Mouse (Mus musculus) erythroblast, embryonic 14.5 days (primary cell): ENCODE measurements around the gene Pdia3.

Experiments used
- GATA1 ChIP-seq: IDR thresholded peaks from 2 replicates; pipeline ENCODE4 v1.6.1; 2012; ENCODE audit warnings: low read length, inconsistent platforms, mixed read lengths
- TAL1 ChIP-seq: IDR thresholded peaks from 3 replicates; pipeline ENCODE4 v1.6.1; 2012; ENCODE audit warnings: low read length, inconsistent platforms, mixed read lengths

- no peak for TF ChIP-seq GATA1
- no peak for TF ChIP-seq TAL1
These were observed 70.0 kb downstream of the Pdia3 start for GRCm38 (mm10) chr2:121483576-121483975.
